Mouse (Mus musculus) CH12.LX (cell line): ENCODE measurements around the gene Srd5a3.

Experiments
- CTCF ChIP-seq, 2 experiments: IDR thresholded peaks in 1 of 2; conservative IDR thresholded peaks in 1 of 2; 2 replicates each; pipeline ENCODE4 v1.5.1; 2011 to 2012; ENCODE audit warnings: low read depth in 2 of 2, low read length in 2 of 2, improper control_type of control experiment in 1 of 2, inconsistent platforms in 1 of 2, mild to moderate bottlenecking in 1 of 2, moderate library complexity in 1 of 2
- GABPA ChIP-seq: IDR thresholded peaks from 2 replicates; pipeline ENCODE4 v1.6.1; 2012; ENCODE audit warnings: low read depth, low read length, improper control_type of control experiment, inconsistent platforms; ENCODE audit not compliant: insufficient replicate concordance

DNA sequence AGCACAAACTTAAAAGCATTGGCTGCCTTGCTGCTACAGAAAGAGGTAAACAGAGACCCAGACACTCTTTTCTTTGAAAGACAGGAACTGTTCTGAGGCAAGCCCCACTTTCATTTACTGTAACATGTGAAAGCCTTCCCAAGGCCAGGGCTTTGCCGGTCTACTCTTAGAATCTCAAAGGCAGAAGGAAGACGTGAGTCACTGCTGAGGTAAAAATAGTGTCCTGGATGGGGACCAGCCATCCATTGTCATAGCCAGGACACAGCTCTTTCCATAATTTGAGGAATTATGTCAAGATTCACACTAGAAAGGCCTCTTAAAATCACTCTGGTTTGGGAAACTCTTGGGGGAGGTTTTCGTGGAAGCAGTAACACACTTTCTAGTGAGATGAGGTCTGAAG is 28.9 kb upstream of the Srd5a3 start:
- TF ChIP-seq GABPA (no peak), CTCF (conservative IDR thresholded peaks at IDR 0.05 in 1 of 2, IDR thresholded peaks at IDR 0.05 in 1 of 2; ENCODE audit: low read depth in 2 of 2, low read length in 2 of 2) (no peak)
